Mouse (Mus musculus): ENCODE measurements at regions not wholly inside any gene's neighbourhood (a gene's known extent, or its start where the extent isn't known, plus 50 kb on each side); places are given as distances from the start of the nearest gene placed in this dataset.

GRCm38 (mm10) chr2:108980921-108981320 is 299.6 kb upstream of the Kif18a start:
- H3K4me1 ChIP-seq, result no peaks in the 10 kb centered on the region
- no peaks in the 10 kb centered on the region for H3K36me3 ChIP-seq
- WGBS, result 88% methylated on average over 5 of the region's 5 CpGs
- H3K9ac ChIP-seq, result no peak overlapping the region
- no peak overlapping the region for H3K4me3 ChIP-seq
- ATAC-seq (ENCODE audit: low FRiP score), result no peak
- H3K9me3 ChIP-seq (replicated peaks), result no peaks in the 10 kb centered on the region
- H3K4me2 ChIP-seq (replicated peaks), result no peak overlapping the region
- H3K27me3 ChIP-seq, result no peaks in the 10 kb centered on the region
- H3K27ac ChIP-seq, result no peak overlapping the region

- no peak overlapping the region for H3K27ac ChIP-seq
- H3K9me3 ChIP-seq (replicated peaks), result no peaks in the 10 kb centered on the region
- no peak overlapping the region for H3K4me3 ChIP-seq
- WGBS, result 61% methylated on average over 1 of the region's 1 CpGs
- H3K4me1 ChIP-seq, result no peaks in the 10 kb centered on the region
- no peak overlapping the region for H3K4me2 ChIP-seq (replicated peaks)
- no peak overlapping the region for H3K9ac ChIP-seq
- no peak for ATAC-seq (ENCODE audit: low FRiP score)
- no peaks in the 10 kb centered on the region for H3K36me3 ChIP-seq
- H3K27me3 ChIP-seq, result no peaks in the 10 kb centered on the region
Measured at GRCm38 (mm10) chr2:109016223-109016622, 264.3 kb upstream of the Kif18a start.

GRCm38 (mm10) chr2:109017018-109017707 is 263.4 kb upstream of the Kif18a start:
- no peaks in the 10 kb centered on the region for H3K36me3 ChIP-seq
- WGBS, result 64% methylated on average over 1 of the region's 1 CpGs
- no peak overlapping the region for H3K9ac ChIP-seq
- no peaks in the 10 kb centered on the region for H3K4me1 ChIP-seq
- ATAC-seq (ENCODE audit: low FRiP score), result no peak
- H3K4me3 ChIP-seq, result no peak overlapping the region
- no peaks in the 10 kb centered on the region for H3K9me3 ChIP-seq (replicated peaks)
- no peaks in the 10 kb centered on the region for H3K27me3 ChIP-seq
- no peak overlapping the region for H3K27ac ChIP-seq
- H3K4me2 ChIP-seq (replicated peaks), result no peak overlapping the region

GRCm38 (mm10) chr2:109038131-109038695 is 242.3 kb upstream of the Kif18a start:
- H3K4me1 ChIP-seq, result no peaks in the 10 kb centered on the region
- no peaks in the 10 kb centered on the region for H3K36me3 ChIP-seq
- no peak overlapping the region for H3K9ac ChIP-seq
- no peaks in the 10 kb centered on the region for H3K27me3 ChIP-seq
- no peaks in the 10 kb centered on the region for H3K9me3 ChIP-seq (replicated peaks)
- WGBS, result 82% methylated on average over 6 of the region's 6 CpGs
- H3K4me2 ChIP-seq (replicated peaks), result no peak overlapping the region
- no peak for ATAC-seq (ENCODE audit: low FRiP score)
- no peak overlapping the region for H3K4me3 ChIP-seq
- no peak overlapping the region for H3K27ac ChIP-seq

Measured in hindbrain, embryonic 12.5 days (tissue).